16 mouse cellular contexts compared by ENCODE assay signal in genomic region chr12:45561889-45562288, GRCm38 (mm10).
DNase-seq lines count a peak whose midpoint lies in the region; ATAC-seq and TF ChIP-seq lines count a peak whose summit lies in the region.
"Had no signal": no experiment of that assay in that cellular context is flagged by ENCODE, and none has a peak within 500 bp of the region (broad histone marks: within the 10 kb centered on the region; RNA-seq: fewer than 3 reads in every experiment).

No protein-coding gene starts in this region.

- H3K4me1 ChIP-seq in hindbrain, embryonic 13.5 days (replicated peaks): peaks cover 37% of the 10 kb centered on the region
- peaks cover 38% of the 10 kb centered on the region for H3K4me1 ChIP-seq in midbrain, embryonic 13.5 days (replicated peaks)
- H3K4me1 ChIP-seq in liver, postnatal 0 days (ENCODE audit: insufficient read depth): no peaks in the 10 kb centered on the region

- WGBS in hindbrain, embryonic 13.5 days: 29% methylated on average over 11 of the region's 11 CpGs
- WGBS in midbrain, embryonic 13.5 days: 25% methylated on average over 11 of the region's 11 CpGs
- 66% methylated on average over 11 of the region's 11 CpGs for WGBS in liver, postnatal 0 days (ENCODE audit: insufficient replicate concordance)

- H3K36me3 ChIP-seq in hindbrain, embryonic 13.5 days: no peaks in the 10 kb centered on the region
- no peaks in the 10 kb centered on the region for H3K36me3 ChIP-seq in midbrain, embryonic 13.5 days
- H3K36me3 ChIP-seq in liver, postnatal 0 days (replicated peaks; ENCODE audit: insufficient read depth, low read length): no peaks in the 10 kb centered on the region

- no peak overlapping the region for H3K4me3 ChIP-seq in hindbrain, embryonic 13.5 days
- no peak overlapping the region for H3K4me3 ChIP-seq in midbrain, embryonic 13.5 days (replicated peaks)
- H3K4me3 ChIP-seq in liver, postnatal 0 days (ENCODE audit: low read depth, low read length): no peak overlapping the region

- TF ChIP-seq CTCF in liver, postnatal 0 days (IDR thresholded peaks at IDR 0.05; ENCODE audit: low read depth): no peak

- peak; percentile 7 for DNase-seq in right cerebral cortex, postnatal 4 days
- no peak for DNase-seq in right cerebral cortex, adult 2 months (ENCODE audit: low spot score in 2 of 2)
- no peak for DNase-seq in liver, postnatal 0 days
- DNase-seq in layer of hippocampus, adult 11-12 months (ENCODE audit: low spot score): no peak
- no peak for DNase-seq in natural killer cell, adult 2 months (ENCODE audit: low spot score in 2 of 2)
- DNase-seq in thymus, postnatal 10 days (ENCODE audit: low spot score in 2 of 2): no peak
- DNase-seq: cerebellum, adult 8-10 months; gastrocnemius, postnatal 14 days; heart, postnatal 36 days; kidney, postnatal 10 days; right cerebral cortex, postnatal 14 days had no signal

- H3K27me3 ChIP-seq in hindbrain, embryonic 13.5 days: no peaks in the 10 kb centered on the region
- no peaks in the 10 kb centered on the region for H3K27me3 ChIP-seq in midbrain, embryonic 13.5 days
- H3K27me3 ChIP-seq in liver, postnatal 0 days (ENCODE audit: insufficient read depth, low read length): no peaks in the 10 kb centered on the region

- TF ChIP-seq EP300 in liver, postnatal 0 days (IDR thresholded peaks at IDR 0.05; ENCODE audit: low read depth): no peak

- peak overlapping the region; percentile 2; the same call in 1 of the 2 replicates for H3K9ac ChIP-seq in hindbrain, embryonic 13.5 days
- peak overlapping the region; percentile 48 for H3K9ac ChIP-seq in midbrain, embryonic 13.5 days (replicated peaks)
- no peak overlapping the region for H3K9ac ChIP-seq in liver, postnatal 0 days (replicated peaks)

- H3K4me2 ChIP-seq in hindbrain, embryonic 13.5 days: no peak overlapping the region
- H3K4me2 ChIP-seq in midbrain, embryonic 13.5 days (replicated peaks): no peak overlapping the region
- H3K4me2 ChIP-seq in liver, postnatal 0 days (ENCODE audit: low read depth, low read length): no peak overlapping the region
- H3K4me2 ChIP-seq: heart, embryonic 11.5 days; liver, embryonic 11.5 days had no signal

- no peaks in the 10 kb centered on the region for H3K9me3 ChIP-seq in hindbrain, embryonic 13.5 days
- H3K9me3 ChIP-seq in midbrain, embryonic 13.5 days: no peaks in the 10 kb centered on the region
- no peaks in the 10 kb centered on the region for H3K9me3 ChIP-seq in liver, postnatal 0 days (ENCODE audit: low read length)

- peak; percentile 77 for ATAC-seq in hindbrain, embryonic 13.5 days (ENCODE audit: low FRiP score)
- ATAC-seq in midbrain, embryonic 13.5 days: peak; percentile 59
- ATAC-seq in liver, postnatal 0 days: no peak
- ATAC-seq: intestine, postnatal 0 days had no signal

- peak overlapping the region; percentile 91 for H3K27ac ChIP-seq in hindbrain, embryonic 13.5 days
- peak overlapping the region; percentile 90 for H3K27ac ChIP-seq in midbrain, embryonic 13.5 days
- H3K27ac ChIP-seq in liver, postnatal 0 days (ENCODE audit: low read depth): no peak overlapping the region
